Mouse (Mus musculus) forebrain, embryonic 14.5 days (tissue): ENCODE results near the gene Eif1ad. TPM values are rescaled to one million over a fixed set of nuclear protein-coding genes. Genes with fewer than 3 reads are reported as not detected.
"Not testable (repeated sequence)": the region's sequence is repeated elsewhere in the genome, so short reads cannot be mapped to it uniquely, and the experiment has no call there.

Experiments used
- ATAC-seq: fragments of 200-750 bp; cut with Nextera tagmentation; 2 replicates; pipeline ENCODE4 v1.8.0; 2017; ENCODE audit warnings: mild to moderate bottlenecking, moderate library complexity
- DNase-seq: peaks from one replicate; pipeline ENCODE4 v3.0.0-alpha.2; 2015; ENCODE audit warnings: low spot score
- H3K27ac ChIP-seq: fragments of 300-500 bp; sonication (generic); 2 replicates; pipeline ENCODE4 v1.5.1; 2014; ENCODE audit warnings: low read depth, mild to moderate bottlenecking, control low read depth, low read length, moderate library complexity
- H3K27me3 ChIP-seq: fragments of 300-500 bp; sonication (generic); replicated peaks from 2 replicates; pipeline ENCODE4 v1.6.1; 2014; ENCODE audit warnings: low read length, control low read depth, mixed read lengths; ENCODE audit not compliant: control insufficient read depth, insufficient read depth
- H3K36me3 ChIP-seq: fragments of 300-500 bp; sonication (generic); 2 replicates; pipeline ENCODE4 v1.6.1; 2014; ENCODE audit warnings: low read length, control low read depth; ENCODE audit not compliant: control insufficient read depth, insufficient read depth
- H3K4me1 ChIP-seq: fragments of 300-500 bp; sonication (generic); 2 replicates; pipeline ENCODE4 v1.6.1; 2014; ENCODE audit warnings: antibody characterized with exemption, low read length, control low read depth; ENCODE audit not compliant: control insufficient read depth, insufficient read depth
- H3K4me2 ChIP-seq: fragments of 300-500 bp; sonication (generic); 2 replicates; pipeline ENCODE4 v1.6.1; 2014; ENCODE audit warnings: mild to moderate bottlenecking, control low read depth, low read length
- H3K4me3 ChIP-seq: fragments of 300-500 bp; sonication (generic); 2 replicates; pipeline ENCODE4 v1.5.1; 2014; ENCODE audit warnings: low read depth, low read length, control low read depth
- H3K9ac ChIP-seq: fragments of 300-500 bp; sonication (generic); 2 replicates; pipeline ENCODE4 v1.6.1; 2014; ENCODE audit warnings: mild to moderate bottlenecking, low read length, control low read depth, moderate library complexity
- H3K9me3 ChIP-seq: fragments of 300-500 bp; sonication (generic); replicated peaks from 2 replicates; pipeline ENCODE4 v1.6.1; 2016; ENCODE audit warnings: low read length, control low read depth, mixed read lengths; ENCODE audit not compliant: control insufficient read depth
- WGBS: fragments of 180-500 bp; shearing (Covaris S2); extraction: QIAGEN DNeasy Blood & Tissue Kit; methylation state at CpG from one replicate; pipeline ENCODE4 v1.1.7; 2014; 5-methylcytosine and 5-hydroxymethylcytosine counted together
- polyA plus RNA-seq: library from polyadenylated mRNA; unstranded; fragments of >200 nt; fragmentation: Nextera tagmentation; extraction: Ambion mirVana; gene quantifications from 2 replicates; pipeline ENCODE4 v1.2.1, GENCODE M21; 2014

The Eif1ad gene
- polyA plus RNA-seq, 1 experiment from 2014 or later: 33.0 TPM

- ATAC-seq (peak; percentile 86), DNase-seq (peak; percentile 56)
- H3K4me1 ChIP-seq, H3K36me3 ChIP-seq, H3K27me3 ChIP-seq, H3K9me3 ChIP-seq: not testable (repeated sequence)
- H3K4me3 ChIP-seq: peak overlapping the region; percentile 44
- H3K9ac ChIP-seq: peak overlapping the region; percentile 70
- H3K27ac ChIP-seq: peak overlapping the region; percentile 79
- peak overlapping the region; percentile 61 for H3K4me2 ChIP-seq
- 18% methylated on average over 20 of the region's 25 CpGs for WGBS
These were observed 40.1 kb downstream of the Eif1ad start for GRCm38 (mm10) chr19:5406531-5407126.

DNA sequence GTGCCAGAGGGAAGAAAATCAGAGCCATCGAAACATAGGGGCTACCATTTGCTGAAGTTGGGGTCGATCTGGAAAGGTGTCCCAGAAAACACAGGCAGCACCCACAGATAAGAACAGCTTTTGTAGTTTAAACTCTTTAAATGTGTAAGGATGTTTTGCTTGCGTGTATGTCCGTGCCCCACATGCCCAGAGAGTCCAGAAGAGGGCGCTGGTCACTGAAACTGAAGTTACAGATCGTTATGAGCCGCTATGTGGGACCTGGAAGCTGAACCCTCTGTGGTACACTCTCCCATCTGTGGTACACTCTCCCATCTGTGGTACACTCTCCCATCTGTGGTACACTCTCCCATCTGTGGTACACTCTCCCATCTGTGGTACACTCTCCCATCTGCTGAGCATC is 40.6 kb downstream of the Eif1ad start:
- DNase-seq: peak; percentile 78
- WGBS: 13% methylated on average over 7 of the region's 7 CpGs

DNA sequence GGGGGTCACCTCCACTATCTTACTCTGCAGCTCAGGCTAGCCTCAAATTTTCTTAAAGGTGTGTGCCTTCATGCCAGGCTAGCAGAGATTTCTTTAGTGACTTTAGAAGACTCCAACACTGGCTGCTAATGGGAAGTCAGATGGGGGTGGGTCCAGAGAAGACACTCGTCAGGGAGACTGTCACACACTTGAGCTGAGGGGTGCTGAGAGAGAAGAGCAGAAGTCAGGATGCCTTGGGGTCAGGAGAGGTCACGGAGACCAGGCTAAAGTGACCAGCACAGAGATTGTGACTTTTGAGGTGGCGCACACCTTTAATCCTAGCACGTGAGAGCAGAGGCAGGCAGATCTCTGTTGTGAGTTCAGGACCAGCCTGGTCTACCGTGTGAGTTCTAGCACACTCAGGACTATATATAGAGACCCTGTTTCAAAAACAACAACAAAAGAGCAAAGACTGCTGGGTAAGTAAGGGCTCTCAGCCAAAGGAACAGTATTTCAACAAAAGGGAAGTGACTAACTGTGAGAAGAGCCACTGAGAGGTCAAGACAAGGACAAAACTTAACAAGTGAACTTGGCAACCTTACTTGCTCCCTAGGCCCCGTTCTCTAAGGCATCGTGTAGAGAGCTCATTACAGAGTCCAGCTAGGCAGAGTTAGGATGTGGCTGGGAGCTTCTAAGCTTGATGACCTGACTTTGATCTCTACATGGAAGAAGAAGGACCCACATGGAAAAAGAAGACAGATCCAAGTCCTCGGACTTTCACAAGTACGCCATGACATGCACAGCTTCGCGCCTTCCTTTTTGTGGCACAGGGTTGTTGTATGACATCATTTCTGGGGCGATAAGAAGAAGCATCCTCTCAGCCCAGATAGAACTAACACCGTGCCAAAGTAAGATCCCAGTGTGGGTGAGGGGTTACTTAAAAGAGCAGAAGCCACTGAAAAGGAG is 41.8 kb downstream of the Eif1ad start:
- no peak overlapping the region for H3K27ac ChIP-seq
- ATAC-seq (no peak), DNase-seq (no peak)
- no peaks in the 10 kb centered on the region for H3K36me3 ChIP-seq
- no peak overlapping the region for H3K4me3 ChIP-seq
- H3K27me3 ChIP-seq: no peaks in the 10 kb centered on the region
- WGBS: 89% methylated on average over 13 of the region's 13 CpGs
- H3K9ac ChIP-seq: no peak overlapping the region
- H3K4me2 ChIP-seq: peak overlapping the region; percentile 61; the same call in 1 of the 2 replicates
- H3K4me1 ChIP-seq: no peaks in the 10 kb centered on the region; the same call in 1 of the 2 replicates
- no peaks in the 10 kb centered on the region for H3K9me3 ChIP-seq

More for the DNA sequence above, 40.6 kb downstream of the Eif1ad start:
- no peaks in the 10 kb centered on the region for H3K27me3 ChIP-seq
- no peaks in the 10 kb centered on the region for H3K36me3 ChIP-seq
- H3K9me3 ChIP-seq: no peaks in the 10 kb centered on the region
- peak overlapping the region; percentile 61 for H3K4me2 ChIP-seq
- ATAC-seq: peak; percentile 65
- peak overlapping the region; percentile 44 for H3K4me3 ChIP-seq
- H3K4me1 ChIP-seq: no peaks in the 10 kb centered on the region; the same call in 1 of the 2 replicates
- peak overlapping the region; percentile 79 for H3K27ac ChIP-seq
- peak overlapping the region; percentile 70 for H3K9ac ChIP-seq

DNA sequence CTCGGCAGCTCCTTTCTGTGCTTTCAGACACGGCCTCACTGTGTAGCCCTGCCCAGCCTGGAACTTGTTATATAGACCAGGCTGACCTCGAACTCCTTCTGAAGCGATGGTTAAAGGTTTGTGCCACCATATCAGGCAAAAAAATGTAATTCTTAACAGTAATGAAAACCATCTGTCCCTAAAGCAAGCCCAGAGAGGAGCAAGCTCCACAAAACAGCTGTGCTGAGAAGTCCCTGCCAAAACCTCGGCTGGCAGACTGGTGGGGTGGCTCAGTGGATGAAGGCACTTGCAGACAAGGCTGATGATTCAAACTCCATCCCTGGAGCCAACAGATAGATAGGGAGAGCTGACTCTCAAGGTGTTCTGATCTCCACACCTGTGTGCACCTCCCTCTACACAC is 42.5 kb downstream of the Eif1ad start:
- Histone ChIP-seq H3K27ac (no peak overlapping the region), H3K9ac (no peak overlapping the region), H3K27me3 (no peaks in the 10 kb centered on the region), H3K4me1 (no peaks in the 10 kb centered on the region; the same call in 1 of the 2 replicates), H3K36me3 (no peaks in the 10 kb centered on the region), H3K4me2 (no peak overlapping the region), H3K4me3 (no peak overlapping the region), H3K9me3 (no peaks in the 10 kb centered on the region)
- peak; percentile 16 for DNase-seq
- 80% methylated on average over 5 of the region's 5 CpGs for WGBS
- no peak for ATAC-seq

DNA sequence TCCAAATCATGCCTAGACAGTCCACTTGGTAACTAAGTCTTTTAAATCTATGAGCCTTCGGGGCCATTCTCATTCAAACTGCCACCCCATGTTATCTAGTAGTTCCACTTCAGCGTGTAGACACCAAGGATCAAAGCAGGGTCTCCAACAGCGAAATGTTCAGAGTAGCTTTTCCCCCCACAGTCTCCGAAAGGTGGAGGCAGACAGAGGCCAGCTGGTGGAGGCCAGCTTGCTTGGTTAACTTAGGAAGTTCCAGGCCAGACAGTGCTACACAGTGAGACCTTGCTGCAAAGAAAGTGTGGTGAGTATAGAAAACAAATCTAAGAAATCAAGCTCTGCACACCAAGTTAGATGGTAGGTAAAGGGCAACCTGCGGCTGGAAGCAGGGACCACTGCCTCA is 44.1 kb downstream of the Eif1ad start:
- Histone ChIP-seq H3K4me2 (no peak overlapping the region), H3K9me3 (no peaks in the 10 kb centered on the region), H3K9ac (no peak overlapping the region), H3K27ac (no peak overlapping the region), H3K27me3 (no peaks in the 10 kb centered on the region), H3K36me3 (no peaks in the 10 kb centered on the region), H3K4me1 (no peaks in the 10 kb centered on the region; the same call in 1 of the 2 replicates), H3K4me3 (no peak overlapping the region)
- 92% methylated on average over 5 of the region's 5 CpGs for WGBS
- DNase-seq: no peak
- ATAC-seq: no peak

DNA sequence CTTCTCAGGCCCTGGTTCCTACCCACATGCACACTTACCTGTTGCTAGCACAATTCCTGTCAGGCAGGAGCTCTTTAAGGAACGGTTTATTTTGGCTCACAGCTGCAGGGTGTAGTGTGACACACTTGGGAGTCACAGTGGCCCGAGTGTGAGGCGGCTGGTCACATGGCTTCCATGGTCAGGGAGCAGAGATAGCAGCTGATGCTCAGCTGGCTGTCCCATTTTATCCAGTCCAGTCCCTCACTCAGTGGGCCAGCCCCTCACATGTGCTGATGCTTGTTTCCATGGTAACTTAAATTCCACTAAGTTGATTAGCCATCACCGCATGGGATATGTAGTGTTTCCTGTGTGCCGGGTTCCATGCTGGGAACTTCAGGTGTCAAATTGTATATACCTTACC is 45.4 kb downstream of the Eif1ad start:
- H3K27ac ChIP-seq: no peak overlapping the region
- 76% methylated on average over 5 of the region's 5 CpGs for WGBS
- DNase-seq: no peak
- no peak overlapping the region for H3K4me3 ChIP-seq
- no peak overlapping the region for H3K4me2 ChIP-seq
- no peak for ATAC-seq
- no peaks in the 10 kb centered on the region for H3K27me3 ChIP-seq
- no peaks in the 10 kb centered on the region for H3K9me3 ChIP-seq
- no peaks in the 10 kb centered on the region; the same call in 1 of the 2 replicates for H3K4me1 ChIP-seq
- H3K9ac ChIP-seq: no peak overlapping the region
- H3K36me3 ChIP-seq: no peaks in the 10 kb centered on the region

GRCm38 (mm10) chr19:5413840-5414239 is 47.3 kb downstream of the Eif1ad start:
- no peak overlapping the region for H3K4me3 ChIP-seq
- no peak overlapping the region for H3K9ac ChIP-seq
- H3K36me3 ChIP-seq: no peaks in the 10 kb centered on the region
- ATAC-seq: no peak
- no peak for DNase-seq
- H3K4me2 ChIP-seq: no peak overlapping the region
- WGBS: 74% methylated on average over 4 of the region's 4 CpGs
- H3K4me1 ChIP-seq: no peaks in the 10 kb centered on the region
- H3K9me3 ChIP-seq: no peaks in the 10 kb centered on the region
- no peaks in the 10 kb centered on the region for H3K27me3 ChIP-seq
- H3K27ac ChIP-seq: no peak overlapping the region

GRCm38 (mm10) chr19:5414534-5414957 is 48.0 kb downstream of the Eif1ad start:
- no peaks in the 10 kb centered on the region for H3K4me1 ChIP-seq
- no peak overlapping the region for H3K27ac ChIP-seq
- 63% methylated on average over 2 of the region's 2 CpGs for WGBS
- H3K4me2 ChIP-seq: no peak overlapping the region
- ATAC-seq (no peak), DNase-seq (no peak)
- no peak overlapping the region for H3K4me3 ChIP-seq
- no peaks in the 10 kb centered on the region for H3K27me3 ChIP-seq
- no peaks in the 10 kb centered on the region for H3K36me3 ChIP-seq
- no peaks in the 10 kb centered on the region for H3K9me3 ChIP-seq
- no peak overlapping the region for H3K9ac ChIP-seq
